Mouse (Mus musculus) skeletal muscle tissue, postnatal 0 days (tissue): ENCODE data around the gene Arntl2. TPM values are rescaled to one million over a fixed set of nuclear protein-coding genes. Genes with fewer than 3 reads are reported as not detected.

Source experiments
- polyA plus RNA-seq: library from polyadenylated mRNA; unstranded; fragments of >200 nt; fragmentation: Nextera tagmentation; extraction: Ambion mirVana; gene quantifications from 2 replicates; pipeline ENCODE4 v1.2.1, GENCODE M21; 2015

Gene Arntl2
- 2.0 and 2.1 TPM in 2 replicates for polyA plus RNA-seq

DNA sequence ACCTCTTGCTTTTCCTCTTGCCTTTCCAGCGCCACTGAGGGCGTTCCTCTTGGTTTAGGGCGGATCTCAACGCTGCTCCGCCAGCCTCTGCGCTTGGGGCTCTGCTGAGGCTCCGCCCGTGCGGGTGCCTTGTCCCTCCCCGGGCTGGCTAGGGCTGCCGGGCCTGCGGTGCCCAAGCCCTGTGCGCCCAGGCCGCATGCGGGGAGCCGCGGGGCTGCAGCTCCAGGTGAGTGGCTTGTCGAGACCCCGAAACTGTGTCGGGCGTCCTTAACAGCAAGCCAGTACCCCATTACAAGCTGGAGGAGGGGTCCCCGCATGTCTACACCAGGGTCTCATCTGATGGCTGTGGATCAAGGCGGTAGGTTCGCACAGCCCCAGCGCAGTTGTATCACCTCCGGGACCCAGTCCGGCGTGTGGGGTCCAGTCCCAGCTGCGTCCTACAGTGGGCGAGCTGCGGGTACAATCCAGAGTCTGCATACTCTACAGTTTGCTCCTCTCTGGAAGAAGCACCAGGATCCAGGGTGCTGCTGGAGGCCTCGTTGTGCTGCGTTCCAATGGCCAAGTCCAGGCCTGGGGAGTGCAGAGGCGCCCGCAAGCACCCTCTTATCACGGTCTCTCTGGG lies at the start of gene Arntl2:
TSS of gene Arntl2 (plus strand) at position 132 of the 622 bp plus-strand sequence.

DNA sequence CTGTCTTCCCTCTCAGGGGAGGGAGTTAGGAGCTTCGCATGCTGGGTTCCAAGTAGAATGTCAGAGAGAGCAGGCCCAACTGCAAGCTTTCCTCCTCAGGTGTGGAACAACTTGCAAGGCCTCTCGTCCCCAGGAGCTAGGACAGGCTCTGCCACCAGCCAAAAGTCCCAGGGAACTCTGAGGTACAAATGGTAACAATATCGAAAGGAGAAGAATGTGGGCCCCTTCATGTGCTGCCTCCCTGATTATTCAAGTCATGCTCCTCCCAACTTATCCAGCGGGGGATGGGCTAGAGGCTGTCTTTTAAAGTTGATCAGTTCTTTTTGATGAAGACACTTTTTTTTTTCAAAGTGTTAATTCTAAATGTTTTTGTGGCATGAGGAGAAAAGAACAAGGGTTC lies 54.2 kb downstream of the Arntl2 start, which contains the start of gene Smco2:
TSS of gene Smco2 (plus strand) at position 55 of the 400 bp plus-strand sequence.

Other genes with a start within 250 kb of the Arntl2 start
- gene Fgfr1op2, start 218.9 kb upstream of the Arntl2 start, polyA plus RNA-seq, result 58.9 and 65.2 TPM in 2 replicates
- gene Ints13, start 218.2 kb upstream of the Arntl2 start, polyA plus RNA-seq, result 18.2 and 20.1 TPM in 2 replicates
- 106 and 107 TPM in 2 replicates for gene Med21, start 153.5 kb upstream of the Arntl2 start, polyA plus RNA-seq
- 19.8 and 23.3 TPM in 2 replicates for gene Tm7sf3, start 153.2 kb upstream of the Arntl2 start, polyA plus RNA-seq
- 7.2 and 8.4 TPM in 2 replicates for gene Stk38l, start 71.1 kb upstream of the Arntl2 start, polyA plus RNA-seq
- not detected in 2 replicates for gene Smco2, start 54.0 kb downstream of the Arntl2 start, polyA plus RNA-seq
- gene Ppfibp1, start 92.4 kb downstream of the Arntl2 start, polyA plus RNA-seq, result 22.7 and 24.3 TPM in 2 replicates
- gene 1700034J05Rik, start 158.4 kb downstream of the Arntl2 start, polyA plus RNA-seq, result not detected in 2 replicates
- 0.36 and 0.38 TPM in 2 replicates for gene Rep15, start 236.5 kb downstream of the Arntl2 start, polyA plus RNA-seq
- 132 and 148 TPM in 2 replicates for gene Mrps35, start 246.7 kb downstream of the Arntl2 start, polyA plus RNA-seq